Mouse (Mus musculus) thymus, adult 2 months (tissue): ENCODE measurements around the gene Psmd5. TPM values are rescaled to one million over a fixed set of nuclear protein-coding genes. Genes with fewer than 3 reads are reported as not detected.
"Not testable (repeated sequence)": the region's sequence is repeated elsewhere in the genome, so short reads cannot be mapped to it uniquely, and the experiment has no call there.

Source experiments
- DNase-seq: peaks from one replicate; pipeline ENCODE4 v3.0.0; 2021
- H3K27ac ChIP-seq: fragments of 200-500 bp; 2 replicates; pipeline ENCODE4 v1.5.1; 2012; ENCODE audit warnings: low read length, control low read depth; ENCODE audit not compliant: control insufficient read depth, insufficient read depth
- H3K27me3 ChIP-seq: fragments of 200-500 bp; 2 replicates; pipeline ENCODE4 v1.6.1; 2012; ENCODE audit warnings: mild to moderate bottlenecking, low read length, moderate library complexity, mixed read lengths; ENCODE audit not compliant: control insufficient read depth, insufficient read depth
- H3K36me3 ChIP-seq: fragments of 200-500 bp; 2 replicates; pipeline ENCODE4 v1.6.1; 2012; ENCODE audit warnings: mild to moderate bottlenecking, low read length, moderate library complexity; ENCODE audit not compliant: control insufficient read depth, insufficient read depth
- H3K4me1 ChIP-seq: fragments of 200-500 bp; replicated peaks from 2 replicates; pipeline ENCODE4 v1.6.1; 2012; ENCODE audit warnings: low read length; ENCODE audit not compliant: control insufficient read depth, insufficient read depth
- H3K4me3 ChIP-seq: fragments of 200-500 bp; 2 replicates; pipeline ENCODE4 v1.5.1; 2012; ENCODE audit warnings: mild to moderate bottlenecking, low read length, control low read depth, moderate library complexity; ENCODE audit not compliant: control insufficient read depth, insufficient read depth
- CTCF ChIP-seq: fragments of 200-500 bp; IDR thresholded peaks from 2 replicates; pipeline ENCODE4 v1.5.1; 2012; ENCODE audit warnings: mild to moderate bottlenecking, control low read depth, low read length, moderate library complexity, borderline replicate concordance; ENCODE audit not compliant: control insufficient read depth, poor library complexity, insufficient read depth; ENCODE audit errors: extremely low read depth
- POLR2A ChIP-seq: fragments of 200-500 bp; IDR thresholded peaks from 2 replicates; pipeline ENCODE4 v1.6.1; 2012; ENCODE audit warnings: mild to moderate bottlenecking, low read length, control low read depth, moderate library complexity; ENCODE audit not compliant: control insufficient read depth, poor library complexity, insufficient read depth; ENCODE audit errors: extremely low read depth
- WGBS: fragments of 180-500 bp; shearing (Covaris S2); methylation state at CpG from one replicate; pipeline ENCODE4 v1.1.7; 2018; 5-methylcytosine and 5-hydroxymethylcytosine counted together
- polyA plus RNA-seq: library from polyadenylated mRNA; depleted of rRNA; stranded (reverse); fragments of >200 nt; gene quantifications from 2 replicates; pipeline ENCODE4 v1.2.3, GENCODE M21; 2012

Gene Psmd5
- polyA plus RNA-seq, 1 experiment, result 15.1 TPM

GRCm38 (mm10) chr2:34847702-34848101, 27.1 kb downstream of the Psmd5 start:
- Histone ChIP-seq H3K36me3 (peaks cover 12% of the 10 kb centered on the region), H3K4me1 (no peaks in the 10 kb centered on the region), H3K27ac (no peak overlapping the region), H3K27me3 (no peaks in the 10 kb centered on the region), H3K4me3 (no peak overlapping the region)
- DNase-seq, result no peak
- no peak for TF ChIP-seq CTCF
- no peak for TF ChIP-seq POLR2A
- WGBS, result 100% methylated on average over 1 of the region's 1 CpGs

DNA sequence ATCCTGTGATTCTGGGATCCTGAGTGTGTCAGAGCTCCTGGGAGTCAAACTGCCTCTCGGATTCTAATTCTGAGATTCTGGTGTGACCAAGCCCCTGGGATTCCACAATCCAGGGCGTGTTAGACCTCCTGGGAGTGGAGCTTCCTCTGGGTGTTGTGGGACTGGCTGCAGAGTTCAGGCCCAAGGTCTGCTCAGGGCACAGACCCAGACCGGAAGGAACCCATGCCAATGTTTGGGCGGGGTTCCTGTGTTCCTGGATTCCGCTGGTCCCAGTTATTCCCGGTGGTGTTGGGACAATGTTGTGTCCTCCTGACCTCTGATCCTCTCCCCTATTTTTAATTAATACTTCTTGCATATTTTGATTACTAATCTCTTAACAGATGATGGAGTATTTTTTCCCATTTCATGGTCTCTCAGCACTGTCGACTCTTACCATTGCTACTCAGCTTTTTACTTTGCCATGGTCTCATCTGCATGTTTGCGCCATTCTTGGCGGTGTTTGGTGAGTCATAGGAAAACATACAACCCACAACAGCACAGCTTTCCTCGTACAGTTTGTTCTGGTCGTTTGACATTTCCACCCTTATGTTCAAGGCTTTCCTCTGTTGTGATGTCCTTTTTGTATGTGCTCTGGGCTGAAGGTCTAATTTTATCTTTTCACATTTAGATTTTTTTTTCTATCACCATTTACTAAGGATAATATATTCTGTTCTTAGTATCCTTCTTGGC, 31.4 kb downstream of the Psmd5 start:
- no peak overlapping the region for H3K4me3 ChIP-seq
- no peaks in the 10 kb centered on the region for H3K27me3 ChIP-seq
- H3K27ac ChIP-seq, result no peak overlapping the region
- DNase-seq, result no peak
- no peaks in the 10 kb centered on the region for H3K36me3 ChIP-seq
- TF ChIP-seq CTCF (no peak), POLR2A (no peak)
- H3K4me1 ChIP-seq, result no peaks in the 10 kb centered on the region
- 82% methylated on average over 11 of the region's 11 CpGs for WGBS

GRCm38 (mm10) chr2:34841706-34842105, 33.1 kb downstream of the Psmd5 start:
- DNase-seq, result no peak
- Histone ChIP-seq H3K27me3 (no peaks in the 10 kb centered on the region), H3K36me3 (no peaks in the 10 kb centered on the region), H3K27ac (no peak overlapping the region), H3K4me1 (no peaks in the 10 kb centered on the region), H3K4me3 (no peak overlapping the region)
- no peak for TF ChIP-seq CTCF
- no peak for TF ChIP-seq POLR2A
- 91% methylated on average over 8 of the region's 8 CpGs for WGBS

GRCm38 (mm10) chr2:34840143-34840542, 34.6 kb downstream of the Psmd5 start:
- not testable (repeated sequence) for H3K36me3 ChIP-seq, H3K27ac ChIP-seq, DNase-seq, H3K4me1 ChIP-seq, H3K4me3 ChIP-seq, H3K27me3 ChIP-seq
- WGBS, result 81% methylated on average over 5 of the region's 5 CpGs

GRCm38 (mm10) chr2:34835669-34836068, 39.1 kb downstream of the Psmd5 start:
- Histone ChIP-seq H3K4me1 (no peaks in the 10 kb centered on the region), H3K4me3 (no peak overlapping the region), H3K27me3 (no peaks in the 10 kb centered on the region), H3K27ac (no peak overlapping the region), H3K36me3 (no peaks in the 10 kb centered on the region)
- TF ChIP-seq POLR2A (no peak), CTCF (no peak)
- no peak for DNase-seq
- 84% methylated on average over 3 of the region's 3 CpGs for WGBS

GRCm38 (mm10) chr2:34833624-34834023, 41.1 kb downstream of the Psmd5 start:
- no peak for DNase-seq
- WGBS, result 94% methylated on average over 17 of the region's 17 CpGs
- TF ChIP-seq CTCF (no peak), POLR2A (no peak)
- H3K27me3 ChIP-seq, result no peaks in the 10 kb centered on the region
- H3K4me1 ChIP-seq, result no peaks in the 10 kb centered on the region
- H3K36me3 ChIP-seq, result no peaks in the 10 kb centered on the region
- H3K4me3 ChIP-seq, result no peak overlapping the region
- no peak overlapping the region for H3K27ac ChIP-seq

- not testable (repeated sequence) for H3K27me3 ChIP-seq, H3K4me1 ChIP-seq, H3K4me3 ChIP-seq, H3K36me3 ChIP-seq, H3K27ac ChIP-seq, DNase-seq
- whole genome bisulfite sequencing, result 69% methylated on average over 11 of the region's 11 CpGs
Measured at GRCm38 (mm10) chr2:34832766-34833457, 41.9 kb downstream of the Psmd5 start, which contains the start of gene Gm34653. Gm34653 (plus strand) TSS chr2:34833007.

- H3K4me1 ChIP-seq, H3K27me3 ChIP-seq, H3K36me3 ChIP-seq, H3K4me3 ChIP-seq, H3K27ac ChIP-seq, DNase-seq: not testable (repeated sequence)
- WGBS, result 98% methylated on average over 17 of the region's 17 CpGs
Measured at GRCm38 (mm10) chr2:34830066-34830465, 44.7 kb downstream of the Psmd5 start.
